Mouse (Mus musculus) lung, embryonic 14.5 days (tissue): Measurements from ENCODE around the gene Vipr1. TPM values are rescaled to one million over a fixed set of nuclear protein-coding genes. Genes with fewer than 3 reads are reported as not detected.

Source experiments
- ATAC-seq: fragments of 200-750 bp; cut with Nextera tagmentation; 2 replicates; pipeline ENCODE4 v1.8.0; 2017; ENCODE audit warnings: mild to moderate bottlenecking, moderate TSS enrichment, moderate library complexity; ENCODE audit not compliant: insufficient read depth
- DNase-seq: peaks from one replicate; pipeline ENCODE4 v3.0.0-alpha.2; 2015
- H3K27ac ChIP-seq: fragments of 300-500 bp; sonication (generic); 2 replicates; pipeline ENCODE4 v1.5.1; 2014; ENCODE audit warnings: low read depth, mild to moderate bottlenecking, moderate library complexity
- H3K27me3 ChIP-seq: fragments of 300-500 bp; sonication (generic); 2 replicates; pipeline ENCODE4 v1.6.1; 2014; ENCODE audit warnings: low read length, control low read depth; ENCODE audit not compliant: insufficient read depth
- H3K36me3 ChIP-seq: fragments of 300-500 bp; sonication (generic); 2 replicates; pipeline ENCODE4 v1.6.1; 2014; ENCODE audit warnings: control low read depth; ENCODE audit not compliant: insufficient read depth
- H3K4me1 ChIP-seq: fragments of 300-500 bp; sonication (generic); 2 replicates; pipeline ENCODE4 v1.6.1; 2014; ENCODE audit warnings: antibody characterized with exemption, control low read depth; ENCODE audit not compliant: insufficient read depth
- H3K4me2 ChIP-seq: fragments of 300-500 bp; sonication (generic); 2 replicates; pipeline ENCODE4 v1.6.1; 2014; ENCODE audit warnings: mild to moderate bottlenecking
- H3K4me3 ChIP-seq: fragments of 300-500 bp; sonication (generic); 2 replicates; pipeline ENCODE4 v1.5.1; 2014; ENCODE audit warnings: low read depth, low read length
- H3K9ac ChIP-seq: fragments of 300-500 bp; sonication (generic); 2 replicates; pipeline ENCODE4 v1.6.1; 2014
- H3K9me3 ChIP-seq: fragments of 300-500 bp; sonication (generic); 2 replicates; pipeline ENCODE4 v1.6.1; 2016; ENCODE audit warnings: low read depth, low read length, control low read depth
- CTCF ChIP-seq: IDR thresholded peaks from 2 replicates; pipeline ENCODE4 v1.5.1; 2016; ENCODE audit warnings: antibody characterized with exemption, low read depth
- WGBS: fragments of 180-500 bp; shearing (Covaris S2); extraction: QIAGEN DNeasy Blood & Tissue Kit; methylation state at CpG from one replicate; pipeline ENCODE4 v1.1.7; 2014; 5-methylcytosine and 5-hydroxymethylcytosine counted together
- polyA plus RNA-seq: library from polyadenylated mRNA; unstranded; fragments of >200 nt; fragmentation: Nextera tagmentation; extraction: Ambion mirVana; gene quantifications from 2 replicates; pipeline ENCODE4 v1.2.1, GENCODE M21; 2014

Vipr1 gene
- polyA plus RNA-seq, 1 experiment from 2014 or later = 0.54 TPM

DNA sequence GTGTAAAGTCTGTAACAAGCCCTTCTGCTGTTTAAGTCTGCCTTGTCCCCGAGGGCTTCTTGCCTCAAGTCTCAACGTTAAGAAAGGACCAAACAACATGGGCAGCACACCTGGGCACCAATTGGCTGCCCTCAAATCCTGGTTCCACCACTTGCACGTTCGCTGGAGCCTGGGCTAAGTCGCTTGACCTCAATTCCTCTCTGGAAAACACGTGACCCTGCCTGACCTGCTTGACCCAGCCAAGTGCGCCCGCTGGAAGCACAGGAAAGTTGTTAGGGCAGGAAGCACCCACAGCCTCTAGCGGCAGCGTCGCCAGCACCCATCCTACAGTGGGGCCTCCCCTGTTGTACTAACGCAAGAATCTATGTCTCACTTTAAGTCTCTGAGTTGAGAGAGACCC lies 52.2 kb downstream of the Vipr1 start:
- no peak overlapping the region for H3K4me2 ChIP-seq
- peaks cover 21% of the 10 kb centered on the region for H3K36me3 ChIP-seq
- ATAC-seq = no peak
- WGBS = 60% methylated on average over 12 of the region's 12 CpGs
- no peaks in the 10 kb centered on the region for H3K4me1 ChIP-seq
- TF ChIP-seq CTCF = no peak
- no peaks in the 10 kb centered on the region for H3K27me3 ChIP-seq
- H3K9me3 ChIP-seq = no peaks in the 10 kb centered on the region
- DNase-seq = no peak
- H3K27ac ChIP-seq = no peak overlapping the region
- H3K4me3 ChIP-seq = no peak overlapping the region
- H3K9ac ChIP-seq = no peak overlapping the region

DNA sequence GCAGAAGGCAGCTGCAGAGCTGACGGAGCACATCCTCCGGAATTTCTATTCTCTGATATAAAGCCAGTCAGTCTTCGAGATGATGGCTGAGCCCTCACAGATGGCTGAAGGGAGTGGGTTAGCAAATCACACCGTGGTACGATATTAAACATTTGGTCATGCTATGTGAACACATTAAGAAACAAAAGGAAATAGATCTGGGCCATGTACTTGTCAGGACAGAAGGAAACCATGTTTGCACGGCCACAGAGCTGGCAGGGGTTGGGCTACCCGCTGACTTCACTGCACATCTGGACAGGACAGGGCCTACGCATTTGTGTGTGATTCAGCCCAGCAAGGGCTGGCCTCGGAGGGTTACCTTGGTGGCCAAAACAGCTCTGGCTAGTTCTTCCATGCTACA lies 54.1 kb downstream of the Vipr1 start:
- Histone ChIP-seq H3K9ac (no peak overlapping the region), H3K9me3 (no peaks in the 10 kb centered on the region), H3K4me3 (no peak overlapping the region), H3K27ac (no peak overlapping the region), H3K36me3 (peaks cover 16% of the 10 kb centered on the region; the same call in 1 of the 2 replicates), H3K4me2 (no peak overlapping the region), H3K4me1 (no peaks in the 10 kb centered on the region), H3K27me3 (no peaks in the 10 kb centered on the region)
- no peak for TF ChIP-seq CTCF
- ATAC-seq (peak; percentile 64), DNase-seq (peak; percentile 47)
- WGBS = 74% methylated on average over 9 of the region's 9 CpGs

- H3K36me3 ChIP-seq = 0 out of 2 replicates have a peak, but pooled peaks cover 10% of the 10 kb centered on the region
- ATAC-seq = peak; percentile 69
- WGBS = 92% methylated on average over 1 of the region's 1 CpGs
Observed at GRCm38 (mm10) chr9:121697150-121698049, 54.9 kb downstream of the Vipr1 start.

DNA sequence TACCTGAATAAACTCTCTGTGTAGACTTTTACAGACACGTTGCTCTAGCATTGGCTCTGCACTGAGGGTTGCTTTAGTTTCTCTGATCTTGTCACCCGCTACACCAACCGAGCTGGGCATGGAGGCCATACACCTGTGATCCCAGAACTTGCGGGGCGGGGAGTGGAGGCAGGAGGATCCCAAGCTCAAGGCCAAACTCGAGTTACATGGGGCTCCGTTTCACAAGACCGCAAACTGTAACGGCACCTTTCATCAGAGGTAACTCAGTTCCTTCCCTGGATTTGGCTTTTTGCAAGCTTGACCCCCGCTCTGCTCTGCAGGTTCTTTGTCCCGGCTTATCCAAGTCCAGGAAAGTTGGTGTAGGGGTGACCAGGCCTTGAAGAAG lies 61.7 kb downstream of the Vipr1 start:
- DNase-seq (no peak), ATAC-seq (no peak)
- Histone ChIP-seq H3K4me1 (peaks cover 10% of the 10 kb centered on the region), H3K4me3 (peak overlapping the region; percentile 83), H3K9ac (peak overlapping the region; percentile 72), H3K9me3 (no peaks in the 10 kb centered on the region), H3K27me3 (no peaks in the 10 kb centered on the region), H3K27ac (no peak overlapping the region), H3K4me2 (peak overlapping the region; percentile 92), H3K36me3 (0 out of 2 replicates have a peak, but pooled peaks cover 3% of the 10 kb centered on the region)
- 36% methylated on average over 11 of the region's 11 CpGs for WGBS
- no peak for TF ChIP-seq CTCF

More at GRCm38 (mm10) chr9:121697150-121698049, 54.9 kb downstream of the Vipr1 start:
- no peaks in the 10 kb centered on the region for H3K9me3 ChIP-seq
- no peak overlapping the region for H3K9ac ChIP-seq
- H3K27ac ChIP-seq = no peak overlapping the region; the same call in 1 of the 2 replicates
- H3K4me1 ChIP-seq = no peaks in the 10 kb centered on the region
- no peak overlapping the region for H3K4me2 ChIP-seq
- peak; percentile 99 for TF ChIP-seq CTCF
- DNase-seq = peak; percentile 45
- H3K27me3 ChIP-seq = no peaks in the 10 kb centered on the region
- H3K4me3 ChIP-seq = no peak overlapping the region

- Histone ChIP-seq H3K4me1 (peaks cover 10% of the 10 kb centered on the region), H3K4me3 (peak within 1 kb of the TSS; percentile 83), H3K27me3 (no peaks in the 10 kb centered on the region), H3K4me2 (peak within 1 kb of the TSS; percentile 92), H3K36me3 (0 out of 2 replicates have a peak, but pooled peaks cover 1% of the 10 kb centered on the region), H3K27ac (peak within 1 kb of the TSS; percentile 80), H3K9ac (peak within 1 kb of the TSS; percentile 72), H3K9me3 (no peaks in the 10 kb centered on the region)
- peak; percentile 95 for DNase-seq
- ATAC-seq = peak; percentile 98
- no peak for TF ChIP-seq CTCF
- under 1% methylated on average over 68 of the region's 69 CpGs for WGBS
Observed at GRCm38 (mm10) chr9:121704646-121705625, 62.4 kb downstream of the Vipr1 start, which contains the start of gene Sec22c. Gene Sec22c, minus strand, starts transcription at chr9:121705490.

DNA sequence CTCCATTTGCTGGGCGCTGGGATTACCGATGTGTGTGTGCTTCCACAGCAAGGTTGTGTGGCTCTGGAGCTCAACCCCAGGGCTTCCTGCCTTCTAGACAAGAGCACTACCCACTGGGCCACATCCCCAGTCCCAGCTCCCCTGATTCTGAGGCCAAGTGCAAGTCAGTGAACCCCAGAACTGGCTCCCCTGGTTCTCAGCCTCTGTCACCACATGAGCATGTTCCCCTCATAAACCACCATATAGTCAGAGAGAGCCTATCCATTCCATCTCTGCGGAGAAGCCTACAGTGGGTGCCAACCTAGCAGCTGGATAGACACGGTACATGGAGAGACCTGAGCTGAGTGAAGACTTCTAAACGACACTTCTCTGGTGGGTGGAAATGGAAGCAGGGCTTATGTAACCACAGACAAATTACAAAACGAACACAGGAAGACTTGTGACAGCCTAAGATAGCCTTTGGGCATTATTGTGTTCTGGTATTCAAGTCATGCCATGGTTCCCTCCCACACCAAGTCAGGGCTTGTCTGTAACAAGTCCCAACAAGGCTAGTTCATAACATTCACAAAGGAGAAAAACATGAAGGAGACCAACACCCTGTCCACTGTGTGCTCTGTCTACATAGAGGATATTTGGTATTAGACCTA lies 63.6 kb downstream of the Vipr1 start:
- Histone ChIP-seq H3K4me3 (no peak overlapping the region), H3K27me3 (no peaks in the 10 kb centered on the region), H3K36me3 (no peaks in the 10 kb centered on the region), H3K27ac (no peak overlapping the region), H3K4me1 (peaks cover 13% of the 10 kb centered on the region), H3K4me2 (peak overlapping the region; percentile 92), H3K9ac (no peak overlapping the region), H3K9me3 (no peaks in the 10 kb centered on the region)
- DNase-seq = no peak
- 77% methylated on average over 6 of the region's 6 CpGs for WGBS
- ATAC-seq = no peak
- TF ChIP-seq CTCF = no peak
